Mouse (Mus musculus) embryonic facial prominence, embryonic 12.5 days (tissue): ENCODE measurements around the gene Rps19bp1. TPM values are rescaled to one million over a fixed set of nuclear protein-coding genes. Genes with fewer than 3 reads are reported as not detected.

Experiments
- ATAC-seq: fragments of 200-750 bp; cut with Nextera tagmentation; 2 replicates; pipeline ENCODE4 v1.8.0; 2017; ENCODE audit not compliant: insufficient number of reproducible peaks, insufficient read depth, low FRiP score, low TSS enrichment
- H3K27ac ChIP-seq: fragments of 300-500 bp; sonication (generic); 2 replicates; pipeline ENCODE4 v1.5.1; 2016; ENCODE audit warnings: mild to moderate bottlenecking
- H3K27me3 ChIP-seq: fragments of 300-500 bp; sonication (generic); 2 replicates; pipeline ENCODE4 v1.6.1; 2016; ENCODE audit warnings: mild to moderate bottlenecking, moderate library complexity
- H3K36me3 ChIP-seq: fragments of 300-500 bp; sonication (generic); 2 replicates; pipeline ENCODE4 v1.6.1; 2016; ENCODE audit warnings: mild to moderate bottlenecking
- H3K4me1 ChIP-seq: fragments of 300-500 bp; sonication (generic); 2 replicates; pipeline ENCODE4 v1.6.1; 2016
- H3K4me2 ChIP-seq: fragments of 300-500 bp; sonication (generic); replicated peaks from 2 replicates; pipeline ENCODE4 v1.6.1; 2016; ENCODE audit warnings: mild to moderate bottlenecking, moderate library complexity
- H3K4me3 ChIP-seq: fragments of 300-500 bp; sonication (generic); 2 replicates; pipeline ENCODE4 v1.5.1; 2016; ENCODE audit warnings: mild to moderate bottlenecking
- H3K9ac ChIP-seq: fragments of 300-500 bp; sonication (generic); 2 replicates; pipeline ENCODE4 v1.6.1; 2016; ENCODE audit warnings: mild to moderate bottlenecking, moderate library complexity
- H3K9me3 ChIP-seq: fragments of 300-500 bp; sonication (generic); 2 replicates; pipeline ENCODE4 v1.6.1; 2016; ENCODE audit warnings: mild to moderate bottlenecking, moderate library complexity
- WGBS: fragments of 180-500 bp; shearing (Covaris S2); methylation state at CpG from one replicate; pipeline ENCODE4 v1.1.7; 2016; 5-methylcytosine and 5-hydroxymethylcytosine counted together
- polyA plus RNA-seq: library from polyadenylated mRNA; unstranded; fragments of >200 nt; fragmentation: Nextera tagmentation; extraction: Ambion mirVana; gene quantifications from 2 replicates; pipeline ENCODE4 v1.2.1, GENCODE M21; 2016

Rps19bp1 gene
- polyA plus RNA-seq, 1 experiment from 2014 or later, result 65.3 TPM

DNA sequence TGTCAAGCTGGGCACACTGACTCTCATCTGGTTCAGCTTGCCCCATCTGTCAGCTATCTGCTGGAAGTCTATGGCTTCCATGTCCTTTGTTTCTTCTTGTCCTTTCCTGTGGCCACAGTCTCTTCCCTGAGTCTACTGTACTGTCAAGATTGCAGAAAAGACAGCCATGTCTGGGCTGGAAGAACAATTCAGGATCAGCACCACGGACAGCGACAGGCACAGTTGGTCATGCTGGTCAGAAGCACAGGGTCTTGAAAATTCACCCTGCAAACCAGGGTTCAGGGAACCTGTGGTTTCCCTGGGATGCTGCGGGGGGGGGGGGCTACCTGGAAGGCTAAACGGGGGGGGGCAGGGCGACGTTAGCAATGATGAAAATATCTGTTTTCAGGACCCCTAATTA is 13.5 kb upstream of the Rps19bp1 start:
- Histone ChIP-seq H3K4me2 (no peak overlapping the region), H3K4me1 (no peaks in the 10 kb centered on the region), H3K27me3 (peaks cover 28% of the 10 kb centered on the region), H3K27ac (no peak overlapping the region), H3K9me3 (no peaks in the 10 kb centered on the region), H3K4me3 (no peak overlapping the region), H3K9ac (no peak overlapping the region), H3K36me3 (no peaks in the 10 kb centered on the region)
- no peak for ATAC-seq
- 2% methylated on average over 6 of the region's 6 CpGs for whole genome bisulfite sequencing

DNA sequence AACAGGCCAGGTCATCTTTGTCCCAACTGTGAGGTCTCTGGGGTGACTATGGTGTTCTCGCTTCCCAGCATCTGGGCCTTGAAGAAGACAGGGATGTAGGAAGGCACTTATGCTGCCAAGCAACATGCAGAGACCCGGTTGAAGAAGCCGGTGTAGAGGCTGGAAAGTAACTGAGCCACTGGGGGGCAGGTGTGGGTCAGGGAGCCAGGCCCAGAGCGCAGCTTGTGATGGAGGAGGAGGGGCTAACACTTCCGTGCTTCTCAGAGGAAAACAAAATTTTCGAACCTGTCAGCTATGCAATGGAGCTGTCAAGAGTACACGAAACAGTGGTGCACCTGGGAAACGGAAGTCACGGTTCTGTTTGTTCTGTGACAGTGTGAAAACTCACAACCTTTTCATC is 13.0 kb upstream of the Rps19bp1 start:
- WGBS, result 44% methylated on average over 9 of the region's 9 CpGs
- Histone ChIP-seq H3K27me3 (peaks cover 22% of the 10 kb centered on the region), H3K27ac (no peak overlapping the region), H3K9ac (no peak overlapping the region), H3K4me1 (no peaks in the 10 kb centered on the region), H3K4me3 (no peak overlapping the region), H3K4me2 (no peak overlapping the region), H3K9me3 (no peaks in the 10 kb centered on the region), H3K36me3 (no peaks in the 10 kb centered on the region)
- ATAC-seq, result no peak

- ATAC-seq, result no peak
- Histone ChIP-seq H3K4me1 (no peaks in the 10 kb centered on the region), H3K36me3 (no peaks in the 10 kb centered on the region), H3K9ac (no peak overlapping the region), H3K4me2 (no peak overlapping the region), H3K9me3 (no peaks in the 10 kb centered on the region), H3K27ac (no peak overlapping the region), H3K27me3 (no peaks in the 10 kb centered on the region; the same call in 1 of the 2 replicates), H3K4me3 (no peak overlapping the region)
- WGBS, result 73% methylated on average over 3 of the region's 3 CpGs
Observed at GRCm38 (mm10) chr15:80271858-80272396, 7.8 kb upstream of the Rps19bp1 start.

DNA sequence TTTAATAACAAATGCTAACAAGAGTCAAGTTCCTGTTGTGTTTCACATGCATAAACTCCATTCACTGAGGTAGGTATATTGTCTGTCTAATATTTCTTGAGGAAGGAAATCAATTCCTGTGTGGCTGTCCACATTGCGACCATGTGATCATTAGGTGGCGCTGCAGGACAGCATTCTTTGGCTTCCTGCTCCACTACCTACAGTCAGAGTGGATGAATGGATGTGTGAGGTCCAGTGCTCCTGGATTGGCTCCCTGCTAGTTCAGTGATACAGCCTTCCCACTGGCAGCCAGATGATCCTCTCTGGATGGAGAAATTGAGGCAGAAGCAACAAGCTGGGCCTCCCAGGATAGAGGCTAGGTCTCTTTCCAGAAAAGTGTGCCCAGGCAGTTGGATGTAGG is 2.2 kb upstream of the Rps19bp1 start:
- no peak overlapping the region for H3K4me3 ChIP-seq
- 1% methylated on average over 2 of the region's 2 CpGs for WGBS
- H3K9ac ChIP-seq, result no peak overlapping the region
- H3K36me3 ChIP-seq, result peaks cover 6% of the 10 kb centered on the region; the same call in 1 of the 2 replicates
- peaks cover 12% of the 10 kb centered on the region for H3K4me1 ChIP-seq
- H3K27me3 ChIP-seq, result no peaks in the 10 kb centered on the region
- H3K4me2 ChIP-seq, result no peak overlapping the region
- ATAC-seq, result no peak
- no peak overlapping the region for H3K27ac ChIP-seq
- no peaks in the 10 kb centered on the region for H3K9me3 ChIP-seq

- Histone ChIP-seq H3K36me3 (peaks cover 50% of the 10 kb centered on the region), H3K27me3 (no peaks in the 10 kb centered on the region), H3K4me2 (no peak overlapping the region), H3K4me3 (no peak overlapping the region), H3K9ac (no peak overlapping the region), H3K9me3 (no peaks in the 10 kb centered on the region), H3K4me1 (peaks cover 34% of the 10 kb centered on the region), H3K27ac (no peak overlapping the region)
- WGBS, result 83% methylated on average over 7 of the region's 7 CpGs
- ATAC-seq, result no peak
Observed at GRCm38 (mm10) chr15:80261100-80261499, 3.0 kb downstream of the Rps19bp1 start.

DNA sequence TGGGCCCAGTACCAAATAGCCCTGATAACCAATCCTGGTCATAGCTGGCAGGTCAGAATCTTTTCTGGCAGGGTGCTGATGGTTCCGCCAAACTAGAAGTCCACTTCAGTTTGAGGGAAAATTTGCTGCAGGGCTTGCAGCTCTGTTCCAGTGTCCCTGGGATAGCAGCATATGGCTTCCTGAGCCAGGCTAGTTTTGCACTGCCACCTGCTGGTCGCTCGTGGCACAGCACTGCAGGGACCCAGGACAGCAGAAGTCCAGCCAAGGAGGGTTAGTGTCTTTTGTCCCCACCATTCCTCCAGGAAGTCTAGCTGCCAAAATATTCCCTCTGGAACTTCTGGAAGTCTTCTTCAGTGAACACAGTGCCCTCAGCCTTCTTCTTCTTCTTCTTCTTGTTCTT is 3.4 kb downstream of the Rps19bp1 start:
- no peak overlapping the region for H3K9ac ChIP-seq
- H3K9me3 ChIP-seq, result no peaks in the 10 kb centered on the region
- H3K4me1 ChIP-seq, result peaks cover 34% of the 10 kb centered on the region
- H3K4me2 ChIP-seq, result no peak overlapping the region
- ATAC-seq, result no peak
- no peaks in the 10 kb centered on the region for H3K27me3 ChIP-seq
- H3K4me3 ChIP-seq, result no peak overlapping the region
- H3K36me3 ChIP-seq, result peaks cover 50% of the 10 kb centered on the region
- WGBS, result 14% methylated on average over 3 of the region's 3 CpGs
- H3K27ac ChIP-seq, result no peak overlapping the region

GRCm38 (mm10) chr15:80259406-80260045 is 4.6 kb downstream of the Rps19bp1 start:
- ATAC-seq, result no peak
- Histone ChIP-seq H3K9me3 (no peaks in the 10 kb centered on the region), H3K27me3 (no peaks in the 10 kb centered on the region), H3K27ac (0 out of 2 replicates have a peak overlapping the region, but pooled peaks have one; percentile 9), H3K9ac (no peak overlapping the region), H3K4me3 (no peak overlapping the region), H3K36me3 (peaks cover 50% of the 10 kb centered on the region), H3K4me2 (no peak overlapping the region), H3K4me1 (peaks cover 34% of the 10 kb centered on the region)
- 69% methylated on average over 8 of the region's 8 CpGs for WGBS

- peak overlapping the region; percentile 12; the same call in 1 of the 2 replicates for H3K4me2 ChIP-seq
- H3K36me3 ChIP-seq, result peaks cover 50% of the 10 kb centered on the region
- WGBS, result 51% methylated on average over 11 of the region's 11 CpGs
- ATAC-seq, result no peak
- H3K4me1 ChIP-seq, result peaks cover 40% of the 10 kb centered on the region
- no peaks in the 10 kb centered on the region for H3K27me3 ChIP-seq
- H3K9me3 ChIP-seq, result no peaks in the 10 kb centered on the region
- peak overlapping the region; percentile 99 for H3K27ac ChIP-seq
- H3K4me3 ChIP-seq, result no peak overlapping the region
- H3K9ac ChIP-seq, result 0 out of 2 replicates have a peak overlapping the region, but pooled peaks have one; percentile 21
Observed at GRCm38 (mm10) chr15:80258240-80259170, 5.6 kb downstream of the Rps19bp1 start.

DNA sequence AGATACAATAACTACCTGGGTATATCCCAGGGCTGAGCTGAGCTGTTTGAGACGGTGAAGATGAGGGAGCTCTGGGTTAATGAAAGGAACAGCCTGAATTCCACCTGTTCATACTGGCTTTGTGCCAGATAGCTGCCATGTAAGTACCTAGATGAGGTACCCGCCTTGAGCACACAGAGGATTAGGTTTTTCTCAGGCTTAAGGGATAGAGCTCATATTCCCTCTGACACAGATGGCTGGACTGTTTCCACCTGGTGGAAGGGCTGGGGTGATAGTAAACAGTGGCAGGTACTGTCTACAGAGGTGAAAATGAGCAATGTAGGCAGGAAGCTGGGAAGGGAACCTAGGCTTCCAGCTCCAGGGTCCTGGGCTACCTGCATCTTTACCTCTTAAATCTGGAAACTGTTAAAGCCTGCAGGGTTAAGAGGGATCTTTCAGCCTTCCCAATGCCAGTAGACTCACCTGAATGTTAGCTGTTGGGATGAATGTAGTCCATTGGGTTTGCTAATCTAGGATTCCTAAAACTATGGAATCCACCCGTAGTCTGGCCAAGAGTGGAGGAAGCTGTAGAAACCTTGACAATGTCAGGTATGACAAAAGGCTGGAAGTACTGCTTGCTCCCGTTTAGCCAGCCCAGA is 6.4 kb downstream of the Rps19bp1 start:
- H3K27me3 ChIP-seq, result no peaks in the 10 kb centered on the region
- H3K4me2 ChIP-seq, result peak overlapping the region; percentile 14; the same call in 1 of the 2 replicates
- H3K4me1 ChIP-seq, result peaks cover 39% of the 10 kb centered on the region
- H3K9ac ChIP-seq, result 0 out of 2 replicates have a peak overlapping the region, but pooled peaks have one; percentile 21
- no peak for ATAC-seq
- H3K9me3 ChIP-seq, result no peaks in the 10 kb centered on the region
- peak overlapping the region; percentile 99 for H3K27ac ChIP-seq
- peaks cover 50% of the 10 kb centered on the region for H3K36me3 ChIP-seq
- WGBS, result 25% methylated on average over 4 of the region's 4 CpGs
- H3K4me3 ChIP-seq, result no peak overlapping the region

- Histone ChIP-seq H3K27ac (peak overlapping the region; percentile 99), H3K9me3 (no peaks in the 10 kb centered on the region), H3K36me3 (peaks cover 49% of the 10 kb centered on the region), H3K9ac (peak overlapping the region; percentile 100), H3K27me3 (no peaks in the 10 kb centered on the region), H3K4me2 (peak overlapping the region; percentile 88), H3K4me1 (peaks cover 38% of the 10 kb centered on the region), H3K4me3 (peak overlapping the region; percentile 99)
- no peak for ATAC-seq
- WGBS, result 66% methylated on average over 12 of the region's 12 CpGs
Observed at GRCm38 (mm10) chr15:80256656-80257601, 7.2 kb downstream of the Rps19bp1 start.
